Mouse (Mus musculus) urinary bladder, postnatal 36 days (tissue): Measurements from ENCODE around the gene Rab12.
A peak's percentile ranks its signal among the peaks of the same experiment; 100 is the strongest.

ENCODE experiments used
- DNase-seq, 2 experiments: peaks; one replicate each; pipeline ENCODE4 v3.0.0; 2022; ENCODE audit warnings: low spot score in 2 of 2, mixed read lengths in 1 of 2

Rab12 gene

GRCm38 (mm10) chr17:66502865-66503264 lies 16.7 kb downstream of the Rab12 start:
- no peak for DNase-seq

GRCm38 (mm10) chr17:66498598-66498997 lies 20.9 kb downstream of the Rab12 start:
- DNase-seq: no peak

DNA sequence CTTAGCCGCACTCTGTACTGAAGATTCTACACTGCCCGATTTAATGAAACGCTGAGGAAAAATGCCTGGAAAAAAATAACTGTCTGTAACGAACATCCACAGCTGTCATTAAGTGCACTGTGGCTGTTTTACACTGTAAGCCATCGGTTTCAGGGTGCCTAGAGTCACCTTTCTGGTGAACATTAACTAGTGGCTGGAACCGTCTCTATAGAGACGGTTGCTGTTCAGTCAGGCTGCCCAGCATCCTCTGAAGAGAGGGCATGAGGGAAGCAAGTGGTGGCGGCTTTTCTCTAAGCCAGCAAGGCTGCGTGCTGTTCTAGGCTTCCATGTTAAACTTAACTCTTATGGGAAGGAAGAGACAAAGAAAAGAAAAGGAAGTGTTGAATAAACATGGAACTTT lies 22.9 kb downstream of the Rab12 start:
- no peak for DNase-seq

- peak in 1 of 2 experiments; percentile 28 for DNase-seq
These were observed 29.4 kb downstream of the Rab12 start for GRCm38 (mm10) chr17:66490022-66490601.

DNA sequence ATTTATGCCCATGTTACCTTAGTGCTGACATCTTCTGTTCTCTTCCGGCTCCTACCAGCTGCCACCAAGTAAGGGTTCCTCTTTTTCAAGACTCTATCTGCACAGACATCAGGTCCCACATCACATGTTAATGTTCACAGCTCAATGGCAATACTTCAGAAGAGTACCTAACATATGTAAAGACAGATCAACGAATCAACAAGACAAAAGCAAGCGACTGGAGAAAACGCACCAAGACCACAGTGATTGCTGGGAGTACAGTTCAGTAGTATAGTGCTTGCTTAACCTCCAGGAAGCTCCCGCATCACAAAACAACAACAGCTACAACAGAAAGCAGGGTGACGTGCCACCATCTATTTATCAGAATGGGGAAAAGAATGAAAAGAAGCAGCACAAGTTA lies 33.0 kb downstream of the Rab12 start:
- DNase-seq: no peak

DNA sequence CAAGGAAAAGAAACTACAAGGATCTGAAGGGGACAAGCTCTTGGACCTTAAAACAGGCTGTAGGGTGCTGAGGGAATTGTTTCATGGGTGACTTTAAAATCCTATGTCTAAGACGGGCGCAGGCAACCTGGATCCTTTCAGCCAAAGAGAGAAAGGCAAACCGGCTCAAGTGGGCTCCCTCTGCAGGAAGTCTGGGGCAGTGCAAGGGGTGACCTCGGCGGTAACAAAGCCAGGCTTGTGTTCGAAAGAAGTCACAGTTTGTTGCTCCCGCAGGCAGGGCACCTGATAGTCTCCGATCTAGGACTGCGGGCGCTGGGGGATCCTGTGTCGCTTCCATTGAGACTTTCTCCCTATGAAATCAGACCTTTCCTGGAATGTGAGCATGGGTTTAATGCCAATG lies 33.8 kb downstream of the Rab12 start:
- peak; percentile 63 to 74 for DNase-seq

GRCm38 (mm10) chr17:66484965-66485364 lies 34.6 kb downstream of the Rab12 start:
- no peak for DNase-seq

DNA sequence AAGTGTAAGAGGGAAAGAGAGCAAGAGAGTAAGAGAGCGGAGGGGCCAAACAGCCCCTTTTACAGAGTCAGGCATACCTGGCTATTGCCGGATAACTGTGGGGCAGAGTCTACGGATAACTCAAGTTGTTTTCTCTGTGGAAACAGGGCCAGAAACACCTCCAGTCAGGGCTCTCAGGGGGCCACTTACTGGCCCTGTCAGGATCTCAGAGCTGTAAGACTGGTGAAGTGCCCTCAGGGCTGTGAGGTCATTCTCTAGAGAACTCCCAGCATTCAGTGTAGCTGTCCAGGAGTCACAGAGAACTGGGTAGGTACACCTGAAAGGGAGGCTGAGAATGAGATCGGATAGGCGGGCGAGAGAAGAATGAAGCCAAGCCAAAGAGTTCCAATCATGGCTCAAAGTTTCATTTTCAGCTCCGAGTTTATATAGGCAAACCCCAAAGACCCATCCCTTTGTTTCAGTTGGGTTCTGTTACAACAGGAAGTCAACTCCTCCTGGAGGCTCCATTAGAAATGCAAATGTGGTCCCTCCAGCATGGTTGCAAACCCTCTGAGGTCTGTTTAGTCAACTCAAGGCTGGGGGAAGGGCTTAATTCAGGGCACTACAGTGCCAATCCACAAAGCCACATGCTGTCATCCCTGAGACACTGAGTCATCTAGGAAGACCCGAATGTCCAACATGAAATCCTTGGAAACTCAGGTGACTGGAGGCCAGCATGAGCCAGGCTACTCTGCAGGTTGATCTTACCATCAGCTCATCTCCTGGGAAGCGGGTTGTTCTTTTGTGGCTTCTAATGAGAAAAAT lies 35.7 kb downstream of the Rab12 start:
- no peak for DNase-seq

DNA sequence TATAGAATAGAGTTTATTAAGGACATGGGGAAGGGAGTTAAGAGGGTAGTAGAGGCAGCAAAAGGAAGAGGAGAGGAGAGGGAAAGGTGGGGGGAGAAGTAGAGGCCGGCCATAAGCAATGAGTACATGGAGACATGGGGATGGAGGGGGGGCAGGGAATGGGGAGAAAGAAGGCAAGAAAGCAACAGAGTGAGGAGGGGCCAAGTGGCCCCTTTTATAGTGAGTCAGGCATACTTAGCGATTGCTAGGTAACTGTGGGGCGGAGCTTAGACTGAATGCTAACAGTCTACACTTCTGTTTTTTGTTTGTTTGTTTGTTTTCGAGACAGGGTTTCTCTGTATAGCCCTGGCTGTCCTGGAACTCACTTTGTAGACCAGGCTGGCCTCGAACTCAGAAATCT lies 38.2 kb downstream of the Rab12 start:
- DNase-seq: no peak

GRCm38 (mm10) chr17:66480491-66481278 lies 38.8 kb downstream of the Rab12 start:
- DNase-seq: no peak

DNA sequence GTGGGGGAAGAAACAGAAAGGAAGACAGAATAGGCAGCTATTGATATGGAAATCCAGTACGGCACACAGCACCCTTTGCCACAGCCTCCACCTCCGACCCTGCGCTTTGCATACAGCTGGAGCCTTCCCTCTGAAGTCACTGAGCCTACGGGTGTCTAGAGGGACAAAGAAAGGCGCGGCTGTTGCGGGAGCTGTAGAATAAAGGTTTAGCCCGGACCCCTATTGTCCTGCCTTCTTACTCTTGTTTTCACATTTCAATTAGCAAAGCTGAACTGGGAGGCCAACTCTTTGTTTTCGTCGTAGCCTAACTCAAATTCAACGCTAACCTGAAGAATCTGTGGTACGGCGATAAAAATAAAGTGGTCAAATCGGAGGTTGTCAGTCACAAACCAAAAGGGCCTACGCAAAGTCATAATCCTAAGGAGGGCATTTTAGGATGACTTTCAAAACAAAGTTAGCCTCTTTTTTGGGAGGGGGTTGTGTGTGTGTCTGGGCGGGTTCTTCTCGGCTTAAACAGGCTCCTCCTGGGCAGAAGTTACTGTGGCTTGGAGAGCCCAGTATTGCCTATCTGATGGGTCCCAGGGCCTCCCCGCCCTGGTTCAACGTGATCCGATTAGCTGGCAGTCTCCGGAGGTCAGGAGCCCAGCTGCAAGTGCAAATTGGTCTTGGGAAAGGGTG lies 39.6 kb downstream of the Rab12 start:
- DNase-seq: no peak

DNA sequence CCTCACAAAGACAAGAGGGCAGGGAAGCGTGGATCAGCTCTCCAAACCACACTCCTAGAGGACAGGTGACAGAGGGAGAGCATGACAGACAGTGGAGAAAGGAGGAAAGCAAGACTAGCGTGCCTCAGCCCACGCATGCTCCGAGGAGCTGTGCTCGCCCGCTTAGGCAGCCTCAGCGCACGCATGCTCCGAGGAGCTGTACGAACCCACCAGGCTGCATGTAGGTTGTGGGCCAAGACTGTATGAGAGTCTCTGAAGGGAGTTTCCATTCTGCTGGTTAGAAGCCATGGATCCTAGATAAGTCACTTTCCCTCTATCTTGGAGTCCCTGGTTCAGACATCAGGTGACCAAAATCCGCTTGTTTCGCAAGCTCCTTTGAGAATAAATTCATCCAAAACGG lies 40.2 kb downstream of the Rab12 start:
- DNase-seq: peak in 1 of 2 experiments; percentile 5

GRCm38 (mm10) chr17:66473205-66473604 lies 46.3 kb downstream of the Rab12 start:
- DNase-seq: no peak

DNA sequence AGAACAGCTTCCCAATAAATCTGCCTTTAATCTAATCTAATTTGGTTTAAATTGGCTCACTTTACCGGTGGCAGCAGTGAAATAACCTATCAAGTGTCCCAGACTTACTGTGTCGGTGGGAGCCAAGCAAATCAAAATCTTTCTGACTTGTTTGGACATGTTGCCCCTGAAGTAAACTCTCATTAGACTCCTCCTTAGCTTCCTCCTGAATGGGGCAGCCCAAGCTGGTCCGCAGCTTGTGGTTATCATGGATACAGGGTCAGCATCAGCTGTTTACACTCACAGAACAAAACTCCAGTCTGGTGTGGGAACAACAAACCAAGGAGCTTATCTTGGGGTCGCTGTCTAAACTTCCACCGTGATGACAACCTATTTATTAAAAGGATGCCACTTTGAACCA lies 47.8 kb downstream of the Rab12 start:
- no peak for DNase-seq

DNA sequence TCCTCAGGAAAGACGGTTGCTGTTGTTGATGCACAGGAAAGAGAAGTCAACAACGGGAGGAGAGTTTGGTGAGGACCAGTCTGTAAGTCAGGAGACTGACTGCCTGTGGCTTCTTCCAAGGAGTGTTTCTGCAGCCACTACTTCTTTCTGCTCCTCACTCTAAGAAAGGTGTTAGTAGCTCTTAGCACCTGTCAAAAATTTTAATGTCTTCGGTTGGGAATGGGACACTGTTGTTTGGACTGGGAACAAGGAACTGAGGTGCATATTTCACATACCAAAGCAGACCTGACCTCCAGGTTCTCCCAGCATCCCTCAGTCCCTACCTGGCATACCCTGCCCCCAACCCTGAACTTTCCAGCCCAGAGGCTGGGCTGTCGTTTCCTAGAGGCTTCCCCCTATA lies 48.3 kb downstream of the Rab12 start:
- DNase-seq: no peak

GRCm38 (mm10) chr17:66470020-66470419 lies 49.5 kb downstream of the Rab12 start:
- DNase-seq: no peak

DNA sequence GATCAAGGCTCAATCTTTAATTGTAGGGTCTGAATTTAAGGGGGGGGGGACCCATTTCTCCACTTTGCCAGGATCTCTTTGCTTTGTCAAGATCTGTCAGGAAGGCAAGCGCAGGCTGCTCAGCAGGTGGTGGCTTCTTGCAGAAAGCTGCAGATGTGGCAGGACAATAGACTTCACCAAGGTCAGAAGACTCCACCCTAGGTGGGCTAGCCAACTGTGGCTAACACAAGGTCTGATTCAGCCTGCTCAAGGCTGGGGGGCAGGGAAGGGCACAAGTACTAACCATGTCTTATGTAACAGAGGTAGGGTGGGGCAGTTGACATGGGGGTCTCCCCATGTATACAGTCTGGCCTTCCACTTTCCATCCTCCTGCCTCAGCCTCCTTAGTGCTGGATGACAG lies 62.3 kb downstream of the Rab12 start:
- DNase-seq: no peak

- peak; percentile 77 to 82 for DNase-seq
These were observed 68.4 kb downstream of the Rab12 start for GRCm38 (mm10) chr17:66451143-66451542.

- DNase-seq: peak in 1 of 2 experiments; percentile 4
These were observed 68.9 kb downstream of the Rab12 start for GRCm38 (mm10) chr17:66450526-66451070.

DNA sequence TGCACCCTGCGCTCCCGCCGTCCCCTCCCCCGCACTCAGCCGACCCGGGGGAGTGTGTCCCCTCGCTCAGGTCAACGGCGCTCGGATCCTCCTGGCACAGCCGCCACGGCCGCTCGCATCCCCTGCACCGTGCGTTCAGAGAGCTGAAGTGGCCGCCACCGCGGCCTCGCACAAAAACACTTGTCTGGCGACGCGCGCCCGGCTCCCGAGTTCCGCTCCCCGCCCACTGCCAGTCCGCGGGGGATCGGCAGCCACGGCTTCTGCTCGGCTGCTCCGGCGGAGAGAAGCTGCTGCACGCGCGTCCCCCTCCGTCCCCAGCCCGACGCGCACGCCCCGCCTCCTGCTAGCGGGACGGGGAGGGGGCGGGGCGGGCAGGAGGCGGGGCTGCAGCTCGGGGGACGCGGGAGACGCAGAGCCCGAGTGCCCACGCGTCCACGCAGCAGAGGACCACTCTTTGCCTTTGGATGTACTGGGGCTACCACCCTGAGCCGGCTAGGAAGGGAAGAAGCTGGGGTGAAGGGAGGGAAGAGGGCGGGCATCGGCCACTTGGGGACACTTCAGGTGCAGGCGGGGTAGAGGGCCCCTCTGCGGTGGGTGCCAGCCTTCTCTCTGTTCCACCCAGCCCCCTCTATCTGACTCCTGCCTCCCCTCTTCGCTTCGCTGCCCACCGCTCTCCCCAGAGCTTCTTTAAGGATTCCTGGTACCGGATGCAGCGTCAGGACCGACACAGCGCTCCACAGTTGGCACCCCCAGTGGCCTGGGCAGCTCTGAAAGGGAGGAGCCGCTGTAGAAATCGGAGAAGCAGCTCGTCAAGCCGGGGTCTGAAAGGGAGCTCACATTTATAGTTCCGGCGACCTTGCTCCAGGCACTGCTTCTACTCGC lies 69.8 kb downstream of the Rab12 start, which contains the start of gene Mtcl1:
Gene Mtcl1, minus strand, starts transcription at position 291 of the 882 bp plus-strand sequence.
- peak; percentile 58 to 61 for DNase-seq
